Mouse (Mus musculus) cortical plate, adult 2 months (tissue): ENCODE data around the gene Rad51b.

ENCODE experiments used
- CTCF ChIP-seq: fragments of 200-500 bp; IDR thresholded peaks from 2 replicates; pipeline ENCODE4 v1.5.1; 2011; ENCODE audit warnings: mild to moderate bottlenecking, control low read depth, low read length; ENCODE audit not compliant: insufficient read depth; ENCODE audit errors: extremely low read depth
- POLR2A ChIP-seq: fragments of 200-500 bp; IDR thresholded peaks from 2 replicates; pipeline ENCODE4 v1.6.1; 2011; ENCODE audit warnings: mild to moderate bottlenecking, low read length, control low read depth; ENCODE audit not compliant: insufficient read depth; ENCODE audit errors: extremely low read depth

DNA sequence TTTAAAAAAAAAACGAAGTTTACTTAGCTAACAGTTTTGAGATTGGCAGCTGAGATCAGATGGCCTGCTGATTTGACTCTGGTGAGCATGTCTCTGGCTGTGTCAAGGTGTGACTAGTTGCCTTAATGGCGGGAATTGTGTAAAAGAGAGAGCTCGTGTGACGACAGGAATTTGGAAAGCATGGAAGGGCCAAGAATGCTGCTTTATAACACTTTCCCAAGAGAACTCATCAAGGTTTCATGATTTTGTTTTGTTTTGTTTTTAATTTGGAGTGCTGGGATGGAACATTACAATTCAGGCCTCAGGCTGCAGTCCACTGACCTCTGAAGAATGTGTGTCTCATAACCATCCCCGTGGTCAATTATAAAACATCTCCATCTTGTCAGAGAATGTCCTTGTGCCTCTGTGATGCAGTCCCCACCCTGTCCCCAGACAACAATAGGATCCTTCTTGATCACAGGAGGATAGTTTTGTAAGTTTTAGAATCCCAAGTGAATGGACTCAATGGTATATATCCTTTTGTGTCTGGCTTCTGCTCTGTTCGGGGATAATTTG lies 145.8 kb downstream of the Rad51b start:
- TF ChIP-seq CTCF (no peak), POLR2A (no peak)
